11 mouse cellular contexts compared by ENCODE assay signal in the genomic region with DNA sequence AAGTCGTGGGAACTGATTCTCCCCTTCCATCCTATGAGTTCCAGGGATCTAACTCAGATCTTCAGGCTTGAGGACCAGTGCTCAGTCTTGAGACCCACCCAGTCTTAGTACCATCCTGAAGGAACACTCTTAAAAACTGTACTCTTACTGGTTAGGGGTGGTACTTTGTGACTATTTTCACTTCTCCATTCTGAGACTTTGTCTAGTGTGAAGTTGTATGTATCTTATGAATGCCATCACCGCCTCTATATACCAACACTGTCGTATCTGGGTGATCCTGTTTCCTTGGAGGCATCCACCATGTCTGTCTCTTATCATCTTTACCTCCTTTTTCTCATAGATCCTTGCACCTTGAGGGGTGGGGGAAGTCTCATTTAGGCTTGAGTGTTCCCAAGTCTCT.
"Had no signal": no experiment of that assay in that cellular context is flagged by ENCODE, and none has a peak within 500 bp of the region (broad histone marks: within the 10 kb centered on the region; RNA-seq: fewer than 3 reads in every experiment).

No protein-coding gene starts in this region.

- ATAC-seq: intestine, embryonic 15.5 days; liver, embryonic 12.5 days; midbrain, embryonic 16.5 days had no signal

- H3K4me2 ChIP-seq: intestine, embryonic 15.5 days; limb, embryonic 15.5 days; liver, embryonic 12.5 days; lung, embryonic 15.5 days had no signal

- H3K36me3 ChIP-seq: intestine, embryonic 15.5 days; limb, embryonic 15.5 days; liver, embryonic 12.5 days; lung, embryonic 15.5 days; midbrain, embryonic 10.5 days had no signal

- H3K4me3 ChIP-seq: intestine, embryonic 15.5 days; limb, embryonic 15.5 days; liver, embryonic 12.5 days; lung, embryonic 15.5 days; midbrain, embryonic 10.5 days had no signal

- DNase-seq: kidney, adult 18-20 months; kidney, postnatal 25 days; lung, postnatal 14 days; thymus, adult 18-20 months; thymus, postnatal 14 days had no signal

- H3K27me3 ChIP-seq: intestine, embryonic 15.5 days; limb, embryonic 15.5 days; liver, embryonic 12.5 days; lung, embryonic 15.5 days had no signal

- H3K9me3 ChIP-seq: intestine, embryonic 15.5 days; limb, embryonic 15.5 days; liver, embryonic 12.5 days; lung, embryonic 15.5 days; midbrain, embryonic 10.5 days had no signal

- H3K4me1 ChIP-seq: intestine, embryonic 15.5 days; limb, embryonic 15.5 days; liver, embryonic 12.5 days; lung, embryonic 15.5 days; midbrain, embryonic 10.5 days had no signal

- H3K9ac ChIP-seq: intestine, embryonic 15.5 days; limb, embryonic 15.5 days; liver, embryonic 12.5 days; lung, embryonic 15.5 days had no signal

- H3K27ac ChIP-seq: intestine, embryonic 15.5 days; limb, embryonic 15.5 days; liver, embryonic 12.5 days; lung, embryonic 15.5 days; midbrain, embryonic 10.5 days had no signal
